Mouse (Mus musculus): ENCODE measurements around the gene Rnf32. TPM values are rescaled to one million over a fixed set of nuclear protein-coding genes. Genes with fewer than 3 reads are reported as not detected.
A peak's percentile ranks its signal among the peaks of the same experiment; 100 is the strongest.

The Rnf32 gene
- polyA plus RNA-seq, 1 experiment from 2014 or later, result 0.14 TPM

DNA sequence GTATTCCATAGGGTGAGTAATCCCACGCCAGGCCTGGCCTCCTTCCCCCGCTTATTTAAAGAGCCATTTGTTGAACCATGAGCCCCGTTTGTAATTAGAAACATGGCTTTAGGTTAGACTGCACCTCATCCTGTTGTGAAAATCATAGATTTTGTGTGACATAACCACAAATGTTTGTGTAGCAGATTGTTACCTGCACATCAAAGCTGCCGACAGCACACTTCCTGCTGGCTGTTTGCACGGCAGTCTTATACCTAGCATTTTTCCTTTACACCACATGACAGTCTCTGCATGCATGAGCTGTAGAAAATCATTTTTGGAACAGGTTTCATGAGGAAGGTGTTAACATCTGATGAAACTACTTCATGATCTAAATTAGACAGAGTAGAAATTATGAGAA, 9.9 kb downstream of the Rnf32 start:
- no peak for ATAC-seq (ENCODE audit: insufficient read depth)
- H3K27ac ChIP-seq (replicated peaks), result no peak overlapping the region
- no peaks in the 10 kb centered on the region for H3K9me3 ChIP-seq (replicated peaks)
- H3K27me3 ChIP-seq, result no peaks in the 10 kb centered on the region
- WGBS (ENCODE audit: insufficient replicate concordance), result 55% methylated on average over 5 of the region's 5 CpGs
- no peaks in the 10 kb centered on the region for H3K4me1 ChIP-seq (replicated peaks)
- no peaks in the 10 kb centered on the region for H3K36me3 ChIP-seq (replicated peaks)
- H3K4me2 ChIP-seq, result no peak overlapping the region
- no peak overlapping the region for H3K9ac ChIP-seq
- H3K4me3 ChIP-seq (replicated peaks), result no peak overlapping the region

- no peak for ATAC-seq (ENCODE audit: insufficient read depth)
- H3K27me3 ChIP-seq, result no peaks in the 10 kb centered on the region
- no peak overlapping the region for H3K27ac ChIP-seq (replicated peaks)
- WGBS (ENCODE audit: insufficient replicate concordance), result 51% methylated on average over 4 of the region's 4 CpGs
- H3K4me2 ChIP-seq, result no peak overlapping the region
- peaks cover 5% of the 10 kb centered on the region; the same call in 1 of the 2 replicates for H3K4me1 ChIP-seq (replicated peaks)
- H3K4me3 ChIP-seq (replicated peaks), result no peak overlapping the region
- no peak overlapping the region for H3K9ac ChIP-seq
- H3K9me3 ChIP-seq (replicated peaks), result no peaks in the 10 kb centered on the region
- no peaks in the 10 kb centered on the region for H3K36me3 ChIP-seq (replicated peaks)
Observed at GRCm38 (mm10) chr5:29211980-29212555, 16.3 kb downstream of the Rnf32 start.

DNA sequence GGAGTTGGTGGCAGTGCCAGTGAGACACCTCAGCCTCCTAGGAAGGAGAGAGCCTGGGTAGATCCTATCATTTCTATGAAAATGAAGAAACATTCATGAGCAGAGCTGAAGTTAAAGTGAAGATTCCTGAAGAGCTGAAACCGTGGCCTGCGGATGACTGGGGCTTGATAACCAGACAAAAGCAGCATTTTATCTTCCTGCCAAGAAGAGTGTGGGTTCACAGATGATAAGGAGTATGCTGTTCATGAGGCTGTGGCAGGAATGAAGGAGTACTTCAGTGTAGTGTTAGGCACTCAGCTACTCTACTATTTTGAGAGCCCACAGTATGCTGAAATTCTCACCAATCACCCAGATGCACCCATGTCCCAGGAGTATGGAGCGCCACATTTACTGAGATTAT, 22.2 kb downstream of the Rnf32 start:
- Histone ChIP-seq H3K9me3 (replicated peaks) (no peaks in the 10 kb centered on the region), H3K9ac (no peak overlapping the region), H3K27me3 (no peaks in the 10 kb centered on the region), H3K36me3 (replicated peaks) (no peaks in the 10 kb centered on the region), H3K4me2 (peak overlapping the region; percentile 39; the same call in 1 of the 2 replicates), H3K4me3 (replicated peaks) (no peak overlapping the region), H3K27ac (replicated peaks) (0 out of 2 replicates have a peak overlapping the region, but pooled peaks have one; percentile 11), H3K4me1 (replicated peaks) (peaks cover 17% of the 10 kb centered on the region)
- ATAC-seq (ENCODE audit: insufficient read depth), result peak; percentile 87
- WGBS (ENCODE audit: insufficient replicate concordance), result 24% methylated on average over 3 of the region's 3 CpGs

- Histone ChIP-seq H3K4me1 (replicated peaks) (no peaks in the 10 kb centered on the region), H3K9ac (no peak overlapping the region), H3K27me3 (no peaks in the 10 kb centered on the region), H3K36me3 (replicated peaks) (no peaks in the 10 kb centered on the region), H3K4me2 (no peak overlapping the region), H3K9me3 (replicated peaks) (no peaks in the 10 kb centered on the region), H3K27ac (replicated peaks) (no peak overlapping the region), H3K4me3 (replicated peaks) (no peak overlapping the region)
- ATAC-seq (ENCODE audit: insufficient read depth), result no peak
- 80% methylated on average over 7 of the region's 7 CpGs for WGBS (ENCODE audit: insufficient replicate concordance)
Observed at GRCm38 (mm10) chr5:29224089-29224488, 28.3 kb downstream of the Rnf32 start.

DNA sequence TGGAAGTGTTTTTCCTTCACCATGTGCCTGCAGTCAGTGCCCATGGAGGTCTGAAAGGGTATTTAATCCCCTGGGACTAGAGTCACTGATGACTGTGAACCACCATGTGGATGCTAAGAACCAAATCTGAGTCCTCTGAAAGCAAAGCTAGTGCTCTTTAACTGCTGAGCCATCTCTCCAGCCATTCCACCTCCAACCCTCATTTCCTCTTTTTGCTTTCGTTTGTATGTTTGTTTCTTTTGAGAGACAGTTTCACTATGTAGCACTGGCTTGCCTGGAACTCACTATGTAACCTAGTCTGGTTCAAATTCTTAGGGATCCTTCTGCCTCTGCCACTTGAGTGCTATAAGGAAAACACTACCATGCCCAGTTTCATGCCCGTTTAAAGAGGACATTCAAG, 34.7 kb downstream of the Rnf32 start:
- Histone ChIP-seq H3K4me1 (replicated peaks) (no peaks in the 10 kb centered on the region), H3K9ac (no peak overlapping the region), H3K27ac (replicated peaks) (no peak overlapping the region), H3K36me3 (replicated peaks) (no peaks in the 10 kb centered on the region), H3K9me3 (replicated peaks) (no peaks in the 10 kb centered on the region), H3K4me2 (no peak overlapping the region), H3K27me3 (no peaks in the 10 kb centered on the region), H3K4me3 (replicated peaks) (no peak overlapping the region)
- ATAC-seq (ENCODE audit: insufficient read depth), result no peak
- 52% methylated on average over 2 of the region's 2 CpGs for WGBS (ENCODE audit: insufficient replicate concordance)

- H3K4me2 ChIP-seq, result no peak overlapping the region
- H3K4me3 ChIP-seq (replicated peaks), result no peak overlapping the region
- no peaks in the 10 kb centered on the region for H3K4me1 ChIP-seq (replicated peaks)
- H3K36me3 ChIP-seq (replicated peaks), result no peaks in the 10 kb centered on the region
- no peak for ATAC-seq (ENCODE audit: insufficient read depth)
- H3K27ac ChIP-seq (replicated peaks), result no peak overlapping the region
- no peaks in the 10 kb centered on the region for H3K27me3 ChIP-seq
- H3K9ac ChIP-seq, result no peak overlapping the region
- no peaks in the 10 kb centered on the region for H3K9me3 ChIP-seq (replicated peaks)
Observed at GRCm38 (mm10) chr5:29238379-29238778, 42.6 kb downstream of the Rnf32 start.

- no peaks in the 10 kb centered on the region for H3K36me3 ChIP-seq (replicated peaks)
- H3K27me3 ChIP-seq, result no peaks in the 10 kb centered on the region
- H3K27ac ChIP-seq (replicated peaks), result no peak overlapping the region
- H3K4me1 ChIP-seq (replicated peaks), result no peaks in the 10 kb centered on the region
- H3K4me3 ChIP-seq (replicated peaks), result no peak overlapping the region
- no peak overlapping the region for H3K9ac ChIP-seq
- H3K9me3 ChIP-seq (replicated peaks), result no peaks in the 10 kb centered on the region
- no peak for ATAC-seq (ENCODE audit: insufficient read depth)
- no peak overlapping the region for H3K4me2 ChIP-seq
- WGBS (ENCODE audit: insufficient replicate concordance), result no CpG with 5 or more reads among the region's 1 CpGs
Observed at GRCm38 (mm10) chr5:29244769-29245168, 49.0 kb downstream of the Rnf32 start.

DNA sequence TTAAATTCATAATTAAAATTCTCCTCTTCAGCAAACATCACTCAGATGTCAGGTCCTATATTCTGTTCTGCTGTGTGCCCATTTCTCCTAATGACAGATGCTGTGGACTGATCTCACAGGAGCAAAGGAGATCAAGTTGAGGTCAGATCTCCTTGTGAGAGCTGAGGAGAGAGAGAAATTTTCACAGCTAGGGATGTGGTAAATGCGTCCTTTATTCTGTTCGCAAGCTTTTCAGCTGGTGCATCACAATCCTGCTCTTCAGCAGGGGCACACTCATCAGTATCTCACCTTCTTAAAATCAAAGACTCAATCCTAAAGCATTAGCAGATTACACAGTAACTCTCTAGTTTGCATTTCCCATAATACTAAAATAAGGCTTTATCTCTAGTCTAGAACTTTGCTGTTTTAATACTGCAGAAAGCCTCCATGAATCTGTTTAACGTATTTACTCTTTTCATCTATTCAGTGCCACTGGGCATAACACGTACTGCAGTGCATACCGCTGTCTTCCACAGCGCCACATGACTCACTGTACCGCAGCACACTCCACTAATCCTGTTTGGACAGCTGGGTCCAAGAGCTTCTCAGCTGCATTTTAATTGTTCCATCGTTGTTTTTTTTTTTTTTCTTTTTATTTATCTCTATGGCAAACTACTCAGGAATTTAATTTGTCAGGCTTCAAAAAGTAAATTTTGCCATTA, 55.2 kb downstream of the Rnf32 start:
- H3K27me3 ChIP-seq, result no peaks in the 10 kb centered on the region
- no peak overlapping the region for H3K9ac ChIP-seq
- no peak overlapping the region for H3K4me3 ChIP-seq (replicated peaks)
- no peaks in the 10 kb centered on the region for H3K36me3 ChIP-seq (replicated peaks)
- 72% methylated on average over 8 of the region's 8 CpGs for WGBS (ENCODE audit: insufficient replicate concordance)
- H3K9me3 ChIP-seq (replicated peaks), result no peaks in the 10 kb centered on the region
- H3K27ac ChIP-seq (replicated peaks), result no peak overlapping the region
- H3K4me2 ChIP-seq, result no peak overlapping the region
- H3K4me1 ChIP-seq (replicated peaks), result no peaks in the 10 kb centered on the region
- ATAC-seq (ENCODE audit: insufficient read depth), result no peak

DNA sequence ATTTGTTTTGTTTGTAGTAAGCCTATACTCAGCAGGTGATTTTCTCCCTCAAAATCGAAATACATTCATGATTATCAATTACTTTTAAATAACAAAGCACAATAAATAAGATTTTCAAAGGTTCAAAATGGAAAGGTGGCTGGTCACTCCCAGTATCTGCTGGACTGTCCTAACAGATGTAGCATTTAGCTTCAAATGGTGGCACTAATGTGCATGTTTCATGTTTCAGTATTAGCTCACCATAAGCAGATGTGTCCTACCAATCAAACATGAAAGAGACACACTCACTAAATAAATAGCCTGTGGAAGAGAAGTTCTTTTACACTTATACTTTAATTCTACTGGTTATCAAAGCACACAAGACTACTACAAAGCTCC, 55.7 kb downstream of the Rnf32 start:
- Histone ChIP-seq H3K27me3 (no peaks in the 10 kb centered on the region), H3K4me1 (replicated peaks) (no peaks in the 10 kb centered on the region)
- ATAC-seq (ENCODE audit: insufficient read depth), result no peak

DNA sequence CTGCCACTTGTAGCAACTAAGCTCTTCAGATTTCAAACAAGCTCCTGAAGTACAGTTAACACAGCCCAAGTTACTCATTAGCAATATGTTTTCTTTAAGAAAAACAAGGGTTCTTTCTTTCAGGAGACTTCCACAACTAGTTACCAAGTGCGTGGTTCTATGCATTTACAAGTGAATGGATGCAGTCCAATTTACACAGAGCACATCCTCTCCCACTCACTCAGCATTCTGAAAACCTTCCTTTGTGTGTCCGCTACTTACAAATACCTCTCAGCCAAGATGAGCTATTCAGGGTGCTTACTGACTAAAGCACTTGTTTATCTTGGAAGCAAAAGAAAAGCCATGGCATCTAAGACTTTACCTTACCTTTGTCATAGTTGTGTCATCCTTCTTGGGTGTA, 58.1 kb downstream of the Rnf32 start:
- H3K4me1 ChIP-seq (replicated peaks), result no peaks in the 10 kb centered on the region
- no peak overlapping the region for H3K4me2 ChIP-seq
- no peaks in the 10 kb centered on the region for H3K36me3 ChIP-seq (replicated peaks)
- no peak overlapping the region for H3K9ac ChIP-seq
- H3K4me3 ChIP-seq (replicated peaks), result no peak overlapping the region
- H3K27ac ChIP-seq (replicated peaks), result no peak overlapping the region
- 69% methylated on average over 2 of the region's 2 CpGs for WGBS (ENCODE audit: insufficient replicate concordance)
- no peaks in the 10 kb centered on the region for H3K9me3 ChIP-seq (replicated peaks)
- no peak for ATAC-seq (ENCODE audit: insufficient read depth)
- no peaks in the 10 kb centered on the region for H3K27me3 ChIP-seq

More for the DNA sequence above, 55.7 kb downstream of the Rnf32 start:
- Histone ChIP-seq H3K4me3 (replicated peaks) (no peak overlapping the region), H3K36me3 (replicated peaks) (no peaks in the 10 kb centered on the region), H3K9me3 (replicated peaks) (no peaks in the 10 kb centered on the region), H3K9ac (no peak overlapping the region), H3K27ac (replicated peaks) (no peak overlapping the region), H3K4me2 (no peak overlapping the region)
- WGBS (ENCODE audit: insufficient replicate concordance), result 41% methylated on average over 1 of the region's 1 CpGs

- Histone ChIP-seq H3K4me1 (replicated peaks) (no peaks in the 10 kb centered on the region), H3K27me3 (no peaks in the 10 kb centered on the region), H3K4me2 (no peak overlapping the region), H3K9ac (no peak overlapping the region), H3K4me3 (replicated peaks) (no peak overlapping the region), H3K36me3 (replicated peaks) (no peaks in the 10 kb centered on the region), H3K27ac (replicated peaks) (no peak overlapping the region), H3K9me3 (replicated peaks) (no peaks in the 10 kb centered on the region)
- WGBS (ENCODE audit: insufficient replicate concordance), result 66% methylated on average over 4 of the region's 4 CpGs
- no peak for ATAC-seq (ENCODE audit: insufficient read depth)
Observed at GRCm38 (mm10) chr5:29270879-29271278, 75.1 kb downstream of the Rnf32 start.

DNA sequence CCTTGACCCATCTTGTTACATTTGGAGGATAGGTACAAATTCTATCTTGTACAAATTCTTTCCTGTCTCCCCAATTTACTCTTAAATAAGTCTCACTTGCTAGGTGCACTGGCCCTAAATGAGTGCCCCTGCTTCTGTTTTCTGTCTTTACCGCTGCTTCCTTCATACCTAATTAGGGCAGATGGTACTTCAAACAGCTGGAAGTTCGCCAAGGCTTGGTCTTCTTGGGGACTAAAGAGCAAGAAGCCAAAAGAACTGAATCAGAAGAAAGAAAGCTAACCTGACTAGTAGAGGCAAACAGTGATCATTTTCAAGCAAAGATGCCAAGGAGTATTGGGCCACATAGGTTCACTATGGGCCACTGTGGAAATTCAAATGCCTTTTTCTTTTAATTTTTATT, 77.6 kb downstream of the Rnf32 start:
- WGBS (ENCODE audit: insufficient replicate concordance), result 56% methylated on average over 2 of the region's 2 CpGs
- Histone ChIP-seq H3K9ac (no peak overlapping the region), H3K27ac (replicated peaks) (no peak overlapping the region), H3K27me3 (no peaks in the 10 kb centered on the region), H3K4me1 (replicated peaks) (no peaks in the 10 kb centered on the region), H3K9me3 (replicated peaks) (no peaks in the 10 kb centered on the region), H3K4me3 (replicated peaks) (no peak overlapping the region), H3K36me3 (replicated peaks) (no peaks in the 10 kb centered on the region), H3K4me2 (no peak overlapping the region)
- no peak for ATAC-seq (ENCODE audit: insufficient read depth)

Data from liver, embryonic 15.5 days (tissue).